Mouse (Mus musculus) liver, embryonic 16.5 days (tissue): ENCODE data around the gene Popdc2. TPM values are rescaled to one million over a fixed set of nuclear protein-coding genes. Genes with fewer than 3 reads are reported as not detected.
A peak's percentile ranks its signal among the peaks of the same experiment; 100 is the strongest.

Experiments
- ATAC-seq: fragments of 200-750 bp; cut with Nextera tagmentation; 2 replicates; pipeline ENCODE4 v1.8.0; 2017; ENCODE audit warnings: low read depth, mild to moderate bottlenecking, moderate number of reproducible peaks, moderate library complexity
- H3K27ac ChIP-seq: fragments of 300-500 bp; sonication (generic); 2 replicates; pipeline ENCODE4 v1.5.1; 2014; ENCODE audit warnings: mild to moderate bottlenecking, low read length
- H3K27me3 ChIP-seq: fragments of 300-500 bp; sonication (generic); 2 replicates; pipeline ENCODE4 v1.6.1; 2014; ENCODE audit warnings: low read depth, low read length, mixed read lengths; ENCODE audit not compliant: control insufficient read depth, insufficient read depth
- H3K36me3 ChIP-seq: fragments of 300-500 bp; sonication (generic); 2 replicates; pipeline ENCODE4 v1.6.1; 2014; ENCODE audit warnings: mild to moderate bottlenecking; ENCODE audit not compliant: control insufficient read depth, insufficient read depth
- H3K4me1 ChIP-seq: fragments of 300-500 bp; sonication (generic); 2 replicates; pipeline ENCODE4 v1.6.1; 2014; ENCODE audit warnings: low read depth, low read length, mixed read lengths; ENCODE audit not compliant: control insufficient read depth
- H3K4me2 ChIP-seq: fragments of 300-500 bp; sonication (generic); 2 replicates; pipeline ENCODE4 v1.6.1; 2014; ENCODE audit warnings: low read depth, low read length, mixed read lengths
- H3K4me3 ChIP-seq: fragments of 300-500 bp; sonication (generic); 2 replicates; pipeline ENCODE4 v1.5.1; 2014; ENCODE audit warnings: low read depth, mild to moderate bottlenecking, low read length
- H3K9ac ChIP-seq: fragments of 300-500 bp; sonication (generic); 2 replicates; pipeline ENCODE4 v1.6.1; 2014; ENCODE audit warnings: low read depth, low read length
- H3K9me3 ChIP-seq: fragments of 300-500 bp; sonication (generic); replicated peaks from 2 replicates; pipeline ENCODE4 v1.6.1; 2016; ENCODE audit warnings: low read length; ENCODE audit not compliant: control insufficient read depth
- WGBS: fragments of 180-500 bp; shearing (Covaris S2); extraction: QIAGEN DNeasy Blood & Tissue Kit; methylation state at CpG from one replicate; pipeline ENCODE4 v1.1.7; 2014; ENCODE audit not compliant: insufficient replicate concordance; 5-methylcytosine and 5-hydroxymethylcytosine counted together
- polyA plus RNA-seq: library from polyadenylated mRNA; unstranded; fragments of >200 nt; fragmentation: Nextera tagmentation; extraction: Ambion mirVana; gene quantifications from 2 replicates; pipeline ENCODE4 v1.2.1, GENCODE M21; 2015

The Popdc2 gene
- polyA plus RNA-seq, 1 experiment from 2014 or later: 21.8 TPM

DNA sequence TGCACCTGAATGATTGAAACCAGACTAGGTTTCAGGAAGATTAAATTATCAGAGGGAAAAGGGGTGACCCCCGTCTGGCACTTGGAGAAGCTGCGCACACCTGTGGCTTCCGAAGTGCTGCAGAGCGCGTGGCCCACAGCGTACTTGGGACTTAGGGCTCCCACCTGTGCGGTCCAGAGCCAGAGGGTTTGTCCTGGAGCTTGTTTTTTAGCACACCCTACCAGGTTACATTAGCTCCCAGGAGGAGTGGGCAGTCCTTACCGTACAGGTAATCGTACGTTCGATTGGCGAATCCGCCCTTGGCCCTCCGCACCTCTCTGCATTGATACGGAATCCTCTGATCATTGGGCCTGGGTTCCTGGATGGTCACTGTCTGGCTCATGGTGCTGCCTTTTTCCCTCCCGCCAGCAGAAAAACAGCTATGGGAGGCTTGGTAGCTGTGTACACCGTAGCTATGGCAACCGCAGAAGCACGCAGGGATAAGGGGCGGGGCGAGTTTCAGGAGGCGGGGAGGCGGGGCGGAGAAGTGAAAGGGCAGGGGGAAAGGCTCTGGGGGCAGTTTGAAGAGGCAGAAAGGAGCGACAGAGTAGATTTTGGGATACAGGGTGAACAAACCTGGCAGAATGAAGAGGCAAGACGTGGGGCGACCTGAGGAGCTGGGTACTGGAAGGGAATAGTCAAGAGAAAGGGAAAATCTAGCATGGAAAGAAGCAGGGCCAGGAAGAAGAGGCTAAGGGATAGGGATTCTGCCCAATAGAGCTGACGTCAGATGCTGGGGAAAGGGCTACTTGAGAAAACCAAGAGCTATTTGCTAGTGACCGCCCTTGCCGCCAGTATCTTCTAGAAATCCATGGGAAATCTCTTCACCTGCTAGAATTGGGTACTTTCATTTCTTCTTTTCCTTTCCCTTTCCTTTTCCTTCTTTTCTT lies 20.3 kb upstream of the Popdc2 start, which contains the start of gene Maats1:
Gene Maats1 (minus strand): TSS at position 748 of the 929 bp plus-strand sequence.
- no peaks in the 10 kb centered on the region for H3K36me3 ChIP-seq
- ATAC-seq: peak; percentile 77
- H3K4me2 ChIP-seq: peak within 1 kb of the TSS; percentile 60
- H3K27ac ChIP-seq: no peak within 1 kb of the TSS
- no peaks in the 10 kb centered on the region for H3K27me3 ChIP-seq
- H3K4me3 ChIP-seq: peak within 1 kb of the TSS; percentile 23
- WGBS: 22% methylated on average over 30 of the region's 30 CpGs
- peaks cover 12% of the 10 kb centered on the region for H3K4me1 ChIP-seq
- no peaks in the 10 kb centered on the region for H3K9me3 ChIP-seq
- H3K9ac ChIP-seq: no peak within 1 kb of the TSS

DNA sequence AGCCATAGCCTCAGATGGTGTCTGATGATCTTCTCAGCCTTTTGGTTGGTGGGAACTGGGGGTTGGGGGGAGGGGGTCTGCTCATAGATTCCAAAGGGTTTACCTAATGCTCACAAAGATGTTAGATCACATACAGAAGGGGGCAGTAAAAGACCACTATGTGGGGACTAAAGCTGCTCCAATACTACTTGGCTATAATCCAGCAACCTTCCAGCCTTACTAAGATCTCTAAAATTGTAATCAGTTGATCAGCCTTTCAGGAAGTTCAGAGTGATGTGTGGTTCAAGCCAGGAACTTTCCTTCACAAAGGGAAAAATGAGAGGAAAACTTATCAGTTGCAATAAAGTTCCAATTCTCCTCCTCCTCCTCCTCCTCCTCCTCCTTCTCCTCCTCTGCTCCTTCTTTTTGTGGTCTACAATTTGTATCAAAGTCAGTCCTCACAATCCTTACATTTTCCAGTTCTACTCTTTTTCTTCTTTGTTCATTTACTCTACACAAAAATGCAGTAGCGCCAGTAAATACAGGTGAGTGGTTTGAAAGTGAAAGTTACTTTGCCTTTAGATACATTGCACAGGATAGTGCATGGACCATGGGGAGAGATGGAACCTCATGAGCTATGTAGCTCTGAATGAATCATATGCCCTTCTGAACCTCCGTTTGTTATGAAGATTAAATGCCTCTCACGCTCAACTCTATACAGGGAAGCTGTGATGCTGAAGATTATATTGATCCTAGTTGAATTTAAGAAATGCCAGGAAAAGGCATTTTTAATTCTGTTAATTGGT lies 16.9 kb upstream of the Popdc2 start:
- Histone ChIP-seq H3K4me2 (no peak overlapping the region), H3K9me3 (no peaks in the 10 kb centered on the region), H3K9ac (no peak overlapping the region), H3K4me1 (peaks cover 33% of the 10 kb centered on the region), H3K27ac (no peak overlapping the region), H3K36me3 (peaks cover 11% of the 10 kb centered on the region), H3K4me3 (no peak overlapping the region), H3K27me3 (no peaks in the 10 kb centered on the region)
- 68% methylated on average over 3 of the region's 3 CpGs for WGBS
- ATAC-seq: no peak

GRCm38 (mm10) chr16:38346529-38347325 lies 15.3 kb upstream of the Popdc2 start, which contains the start of the genes Cox17 and Gm21987:
TSS of gene Cox17 (plus strand) at chr16:38346991.
TSS of gene Gm21987 (plus strand) at chr16:38347040.
- H3K9me3 ChIP-seq: no peaks in the 10 kb centered on the region
- peak within 1 kb of the TSS; percentile 91 for H3K27ac ChIP-seq
- WGBS: 2% methylated on average over 35 of the region's 35 CpGs
- no peaks in the 10 kb centered on the region for H3K27me3 ChIP-seq
- H3K4me1 ChIP-seq: peaks cover 40% of the 10 kb centered on the region
- H3K9ac ChIP-seq: peak within 1 kb of the TSS; percentile 95
- H3K36me3 ChIP-seq: peaks cover 26% of the 10 kb centered on the region
- peak; percentile 94 for ATAC-seq
- peak within 1 kb of the TSS; percentile 80 for H3K4me2 ChIP-seq
- H3K4me3 ChIP-seq: peak within 1 kb of the TSS; percentile 96

DNA sequence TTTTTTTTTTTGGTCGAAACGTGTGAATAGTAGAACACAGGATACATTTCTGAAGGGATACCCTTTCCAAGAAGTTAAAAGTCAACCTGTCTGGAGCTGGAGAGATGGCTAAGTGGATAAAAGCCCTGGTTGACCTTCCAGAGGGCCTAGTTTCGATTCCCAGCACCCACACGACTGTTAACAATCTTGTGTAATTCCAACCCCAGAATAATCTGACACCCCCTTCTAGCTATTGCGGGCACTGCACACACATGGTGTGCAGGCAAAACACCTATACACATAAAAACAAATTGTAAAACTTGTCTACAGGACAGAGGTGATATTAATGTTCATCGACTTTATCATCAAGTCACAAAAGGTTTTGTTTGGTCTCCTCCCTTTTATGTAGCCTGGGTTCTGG lies 14.4 kb upstream of the Popdc2 start:
- peaks cover 36% of the 10 kb centered on the region for H3K4me1 ChIP-seq
- H3K27ac ChIP-seq: peak overlapping the region; percentile 51
- H3K27me3 ChIP-seq: no peaks in the 10 kb centered on the region
- no peaks in the 10 kb centered on the region for H3K9me3 ChIP-seq
- peak overlapping the region; percentile 96 for H3K4me3 ChIP-seq
- no peak for ATAC-seq
- peak overlapping the region; percentile 80 for H3K4me2 ChIP-seq
- WGBS: 28% methylated on average over 6 of the region's 6 CpGs
- peaks cover 33% of the 10 kb centered on the region for H3K36me3 ChIP-seq
- peak overlapping the region; percentile 95 for H3K9ac ChIP-seq

- Histone ChIP-seq H3K4me2 (peak overlapping the region; percentile 80), H3K27me3 (no peaks in the 10 kb centered on the region), H3K36me3 (peaks cover 36% of the 10 kb centered on the region), H3K9me3 (no peaks in the 10 kb centered on the region), H3K27ac (peak overlapping the region; percentile 5), H3K4me1 (peaks cover 36% of the 10 kb centered on the region), H3K4me3 (peak overlapping the region; percentile 96), H3K9ac (peak overlapping the region; percentile 51)
- 47% methylated on average over 9 of the region's 9 CpGs for WGBS
- no peak for ATAC-seq
These were observed 13.7 kb upstream of the Popdc2 start for GRCm38 (mm10) chr16:38348217-38348761.

GRCm38 (mm10) chr16:38349881-38350280 lies 12.1 kb upstream of the Popdc2 start:
- Histone ChIP-seq H3K9me3 (no peaks in the 10 kb centered on the region), H3K36me3 (peaks cover 38% of the 10 kb centered on the region), H3K27ac (peak overlapping the region; percentile 85), H3K4me1 (peaks cover 39% of the 10 kb centered on the region), H3K9ac (peak overlapping the region; percentile 61), H3K4me3 (peak overlapping the region; percentile 20), H3K4me2 (peak overlapping the region; percentile 54), H3K27me3 (no peaks in the 10 kb centered on the region)
- WGBS: 76% methylated on average over 2 of the region's 2 CpGs
- ATAC-seq: no peak

DNA sequence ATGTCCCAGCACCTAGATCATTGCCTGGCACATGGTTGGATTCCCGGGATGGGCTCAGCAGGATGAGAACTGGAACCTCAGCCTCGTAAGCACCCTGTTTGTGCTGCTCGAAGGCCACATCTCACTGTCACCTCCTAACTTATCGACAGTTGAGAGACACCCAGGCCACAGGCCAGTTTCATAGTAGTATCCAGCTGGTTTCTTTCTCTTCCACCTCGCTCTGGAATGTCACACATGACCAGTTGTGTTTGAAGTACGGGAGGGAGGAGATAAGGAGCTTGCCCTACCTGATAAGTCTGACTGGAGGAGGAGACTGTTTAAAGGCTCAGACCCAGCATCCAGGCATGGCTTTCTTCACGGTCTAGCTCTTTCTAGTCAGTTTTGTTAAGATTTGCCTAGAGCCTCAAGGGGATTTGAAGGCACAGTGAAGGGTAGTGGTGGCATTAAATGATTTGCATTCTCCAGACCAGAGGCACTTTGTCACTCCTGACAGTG lies 11.6 kb upstream of the Popdc2 start:
- H3K4me3 ChIP-seq: peak overlapping the region; percentile 20
- H3K27me3 ChIP-seq: no peaks in the 10 kb centered on the region
- WGBS: 32% methylated on average over 7 of the region's 7 CpGs
- H3K4me1 ChIP-seq: peaks cover 37% of the 10 kb centered on the region
- peaks cover 38% of the 10 kb centered on the region for H3K36me3 ChIP-seq
- peak overlapping the region; percentile 54 for H3K4me2 ChIP-seq
- H3K9me3 ChIP-seq: no peaks in the 10 kb centered on the region
- H3K27ac ChIP-seq: peak overlapping the region; percentile 85
- peak; percentile 69 for ATAC-seq
- peak overlapping the region; percentile 61 for H3K9ac ChIP-seq

DNA sequence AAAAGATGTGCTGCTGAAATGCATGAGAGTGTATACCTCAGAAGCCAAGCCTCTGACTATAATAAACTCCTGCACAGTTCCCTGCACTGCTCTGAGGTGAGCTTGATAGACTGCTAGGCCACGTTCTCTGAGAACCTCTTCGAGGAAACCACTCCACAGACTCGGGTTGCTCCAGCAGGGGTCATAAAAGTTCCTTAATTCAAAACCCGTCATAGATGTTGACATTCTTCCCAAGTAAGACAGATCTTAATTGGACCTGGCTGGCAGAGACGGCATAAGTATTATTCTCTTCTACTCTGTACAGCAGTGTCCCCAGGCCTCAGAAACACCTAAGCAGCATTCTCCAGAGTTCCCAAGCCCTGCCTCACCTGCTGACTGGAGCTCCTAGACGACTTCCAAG lies 11.1 kb upstream of the Popdc2 start:
- no peaks in the 10 kb centered on the region for H3K9me3 ChIP-seq
- peaks cover 38% of the 10 kb centered on the region for H3K36me3 ChIP-seq
- no peaks in the 10 kb centered on the region for H3K27me3 ChIP-seq
- 64% methylated on average over 6 of the region's 6 CpGs for WGBS
- peaks cover 37% of the 10 kb centered on the region for H3K4me1 ChIP-seq
- peak overlapping the region; percentile 85 for H3K27ac ChIP-seq
- H3K4me3 ChIP-seq: no peak overlapping the region
- H3K4me2 ChIP-seq: peak overlapping the region; percentile 54; the same call in 1 of the 2 replicates
- no peak for ATAC-seq
- H3K9ac ChIP-seq: 0 out of 2 replicates have a peak overlapping the region, but pooled peaks have one; percentile 61
